Mouse (Mus musculus) MN1 (cell line): ENCODE data around the gene Sugp2.

Experiments used
- DNase-seq: peaks from one replicate; pipeline ENCODE4 v3.0.0-alpha.2; 2016; ENCODE audit warnings: low spot score

Gene Sugp2

DNA sequence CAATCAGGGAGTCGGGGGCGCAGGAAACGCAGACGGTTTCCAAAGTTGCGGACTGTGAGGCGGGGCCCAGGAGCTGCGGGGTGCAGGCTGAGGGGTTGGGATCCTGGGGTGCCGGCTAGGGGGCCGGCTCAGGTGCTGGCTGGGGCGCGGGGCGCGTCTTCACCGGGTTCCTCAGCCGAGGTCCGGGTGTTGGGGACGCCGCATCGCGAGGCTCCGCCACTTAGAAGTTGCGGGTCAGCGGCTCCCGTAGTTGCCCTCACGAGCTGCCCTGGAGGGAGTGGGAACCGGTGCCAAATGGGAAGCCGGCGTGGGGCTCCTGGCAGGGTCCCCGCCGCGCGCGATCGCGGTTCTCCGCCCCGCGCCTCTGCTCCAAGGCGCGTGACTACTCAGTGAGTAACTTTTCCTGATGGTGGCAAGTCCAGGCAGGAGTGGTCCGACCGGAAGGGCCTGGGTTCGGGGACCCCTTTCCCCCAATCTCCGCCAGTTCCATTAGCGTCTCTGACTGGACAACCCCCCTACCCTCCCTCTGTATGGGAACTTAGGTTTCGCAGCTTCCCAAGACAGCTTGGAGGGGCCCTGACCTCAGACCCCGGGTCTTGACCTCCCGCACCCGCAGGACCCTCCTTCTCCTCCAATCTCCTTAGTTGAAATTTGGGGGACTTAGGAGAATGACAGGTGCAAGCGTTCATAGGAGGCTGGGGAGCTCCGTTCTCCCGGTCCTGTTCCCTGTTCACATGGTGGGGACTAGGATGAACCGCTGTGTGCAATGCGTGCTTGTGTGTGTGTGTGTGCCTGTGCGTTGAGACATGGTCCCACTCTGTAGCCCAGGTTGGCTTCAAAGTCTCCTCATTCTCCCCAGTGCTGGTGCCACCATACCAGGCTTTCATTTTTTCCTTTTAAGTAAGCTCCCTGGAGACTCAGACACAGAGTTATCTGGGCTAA, 49.4 kb downstream of the Sugp2 start:
- peak; percentile 54 for DNase-seq

DNA sequence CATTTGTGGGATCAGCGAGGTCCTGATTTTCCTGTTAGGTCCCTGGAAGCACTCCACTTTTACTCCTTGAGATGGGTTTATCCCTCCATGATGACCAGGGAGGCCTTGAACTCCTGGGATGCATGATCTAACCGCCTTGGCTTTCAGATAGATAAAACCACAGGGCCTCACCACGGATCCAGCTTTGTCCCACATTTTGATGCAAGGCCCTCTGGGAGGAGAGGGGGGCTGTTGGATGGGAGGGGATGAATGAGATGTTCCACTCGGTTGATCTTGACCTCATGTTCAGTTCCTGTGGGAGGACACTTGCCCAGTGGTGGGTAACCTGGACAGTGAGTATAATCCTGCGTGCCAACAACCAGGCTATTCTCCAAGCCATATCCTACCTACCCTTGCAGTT, 50.4 kb downstream of the Sugp2 start:
- DNase-seq: no peak

DNA sequence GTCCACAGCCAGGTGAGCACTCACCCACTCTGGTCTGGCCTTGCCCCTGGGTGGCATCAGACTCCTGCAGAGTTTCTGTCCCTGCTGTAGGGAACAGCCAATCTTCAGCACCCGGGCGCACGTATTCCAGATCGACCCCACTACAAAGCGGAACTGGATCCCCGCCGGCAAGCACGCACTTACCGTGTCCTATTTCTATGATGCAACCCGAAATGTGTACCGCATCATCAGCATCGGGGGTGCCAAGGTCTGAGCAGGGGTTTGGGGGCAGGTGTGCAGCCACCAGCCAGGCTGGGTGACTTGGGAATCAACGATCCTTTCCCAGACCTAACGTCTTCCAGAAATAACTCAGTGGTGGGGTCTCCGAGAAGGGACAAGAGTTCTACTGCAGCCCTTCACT, 51.3 kb downstream of the Sugp2 start:
- DNase-seq: no peak

DNA sequence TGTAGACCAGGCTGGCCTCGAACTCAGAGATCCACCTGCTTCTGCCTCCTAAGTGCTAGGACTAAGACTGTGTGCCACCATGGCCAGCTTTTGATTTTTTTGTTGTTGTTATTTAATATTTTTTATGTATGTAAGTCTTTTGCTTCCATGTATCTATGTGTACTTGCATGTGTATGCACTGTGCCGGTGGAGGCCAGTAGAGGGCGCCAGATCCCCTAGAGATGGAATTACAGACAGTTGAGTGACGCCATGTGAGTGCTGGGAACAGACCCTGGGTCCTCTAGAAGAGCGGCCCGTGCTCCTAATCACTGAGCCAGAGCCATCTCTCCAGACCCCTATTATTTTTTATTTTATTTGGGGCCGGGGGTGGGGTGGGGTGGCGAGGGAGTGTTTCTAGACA, 52.7 kb downstream of the Sugp2 start:
- DNase-seq: no peak

DNA sequence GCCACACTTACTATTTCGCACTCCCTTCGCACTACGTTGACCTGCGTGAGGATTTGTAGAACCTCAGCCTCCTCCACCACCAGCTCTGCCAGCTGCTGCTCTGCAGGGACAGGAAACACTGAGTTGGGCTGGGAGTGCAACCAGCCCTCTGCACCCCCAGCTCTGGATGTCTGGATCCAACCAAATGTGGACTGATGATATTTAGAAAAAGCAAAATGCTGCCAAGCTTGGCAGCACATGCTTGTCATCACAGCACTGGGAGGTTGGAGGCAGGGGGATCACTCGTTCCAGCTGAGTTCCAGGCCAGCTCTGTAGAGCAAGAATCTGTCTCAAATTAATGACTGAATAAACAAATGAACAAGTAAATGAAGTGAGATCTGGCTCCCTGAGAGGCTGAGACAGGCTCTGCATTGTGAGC, 60.0 kb downstream of the Sugp2 start:
- DNase-seq: peak; percentile 76

DNA sequence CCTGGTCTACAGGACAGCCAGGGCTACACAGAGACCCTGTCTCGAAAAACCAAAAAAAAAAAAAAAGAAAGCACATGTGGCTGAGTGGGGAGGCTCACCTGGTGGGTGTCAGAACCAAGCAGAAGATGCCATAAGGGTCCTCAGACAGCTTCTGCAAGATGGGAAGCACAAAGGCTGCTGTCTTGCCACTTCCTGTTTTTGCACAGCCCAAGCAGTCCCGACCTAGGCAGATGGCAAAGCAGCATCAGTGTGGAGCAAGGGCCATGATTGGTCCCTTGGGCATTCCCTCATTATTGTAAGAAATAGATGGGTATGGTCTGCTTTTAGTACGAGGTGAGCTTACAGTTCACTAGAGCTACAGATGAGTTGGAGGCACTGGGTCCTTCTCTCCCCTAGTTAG, 66.9 kb downstream of the Sugp2 start:
- no peak for DNase-seq

DNA sequence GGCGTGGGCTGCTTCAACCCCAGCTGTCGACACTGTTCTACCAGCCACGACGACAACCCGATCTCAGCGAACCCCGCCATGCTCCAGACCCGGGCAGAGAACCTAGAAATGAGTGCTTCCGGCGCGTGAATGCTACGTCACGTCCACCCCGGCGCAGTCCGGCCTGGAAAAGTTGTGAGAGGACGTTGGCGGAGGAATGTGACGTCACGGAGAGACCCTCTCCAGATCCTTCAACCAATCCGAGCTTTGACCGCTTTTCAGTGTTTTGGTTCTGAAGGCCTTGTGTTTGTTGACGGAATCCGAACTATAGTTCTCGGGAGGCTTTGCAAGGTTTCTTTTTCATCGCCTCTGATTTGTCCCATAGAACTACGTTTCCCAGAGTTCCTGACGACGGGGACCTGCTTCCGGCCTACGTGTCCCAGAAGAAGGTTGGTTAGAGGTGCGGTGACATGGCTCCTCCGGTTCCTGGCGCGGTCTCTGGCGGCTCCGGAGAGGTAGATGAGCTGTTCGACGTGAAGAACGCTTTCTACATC, 68.4 kb downstream of the Sugp2 start, which contains the start of the genes Ddx49 and Cope:
Gene Ddx49 (minus strand): TSS at position 132 of the 533 bp plus-strand sequence.
Gene Cope (plus strand): TSS at position 161 of the 533 bp plus-strand sequence.
- DNase-seq: peak; percentile 93

DNA sequence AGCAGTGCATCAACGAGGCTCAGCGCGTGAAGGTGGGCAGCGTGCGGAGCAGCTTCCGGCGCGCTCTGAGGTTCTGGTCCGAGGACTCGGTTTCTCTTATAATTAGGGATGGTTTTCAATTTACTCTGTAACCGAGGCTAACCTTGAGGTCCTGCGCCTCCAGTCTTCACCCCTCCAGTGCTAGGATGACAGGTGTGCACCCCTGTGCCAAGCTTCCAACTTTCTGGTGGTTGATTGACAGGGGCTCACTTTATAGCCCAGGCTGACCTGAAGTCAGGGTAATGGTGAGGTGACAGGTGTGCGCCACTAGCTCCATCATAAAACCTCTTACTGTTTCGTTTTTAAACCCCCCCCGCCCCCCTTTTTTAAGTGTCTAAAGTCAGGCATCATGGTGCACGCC, 68.9 kb downstream of the Sugp2 start:
- no peak for DNase-seq

DNA sequence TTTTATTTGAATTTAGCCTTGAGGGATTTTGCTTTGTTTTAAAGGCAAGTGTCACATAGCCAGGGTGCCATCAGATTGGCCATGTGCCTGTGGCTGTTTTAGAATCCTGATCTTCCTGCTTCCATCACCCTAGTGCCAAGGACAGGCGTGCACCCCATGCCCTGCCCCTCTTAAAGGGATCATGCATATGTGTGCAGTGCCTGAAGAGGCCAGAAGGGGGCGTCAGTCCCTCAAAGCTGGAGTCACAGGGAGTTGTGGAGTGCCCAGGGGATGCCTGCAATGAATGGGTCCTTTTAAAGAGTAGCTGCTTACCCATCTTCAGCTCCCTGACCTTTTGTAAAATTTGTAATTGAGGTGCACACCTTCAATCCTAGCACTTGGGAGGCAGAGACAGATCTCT, 75.3 kb downstream of the Sugp2 start:
- peak; percentile 37 for DNase-seq

DNA sequence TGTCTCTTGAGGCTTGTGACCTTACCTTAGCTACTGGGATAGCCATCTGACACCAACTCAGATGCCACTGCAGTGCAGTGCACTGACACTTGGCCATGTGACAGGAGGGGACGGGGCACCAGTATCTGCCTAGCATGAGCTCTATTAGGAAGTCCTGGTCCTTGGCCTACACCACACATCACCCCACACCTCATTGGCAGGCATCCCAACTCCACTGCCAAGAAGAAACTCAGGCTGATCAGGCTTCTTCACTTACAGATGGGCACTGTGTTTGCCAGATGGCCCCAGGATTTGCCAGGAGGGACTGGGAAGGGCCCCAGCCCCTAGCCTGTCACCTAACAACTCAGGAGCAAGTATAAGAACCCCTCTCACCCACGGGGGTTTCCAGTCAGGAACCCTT, 79.4 kb downstream of the Sugp2 start:
- peak; percentile 93 for DNase-seq

DNA sequence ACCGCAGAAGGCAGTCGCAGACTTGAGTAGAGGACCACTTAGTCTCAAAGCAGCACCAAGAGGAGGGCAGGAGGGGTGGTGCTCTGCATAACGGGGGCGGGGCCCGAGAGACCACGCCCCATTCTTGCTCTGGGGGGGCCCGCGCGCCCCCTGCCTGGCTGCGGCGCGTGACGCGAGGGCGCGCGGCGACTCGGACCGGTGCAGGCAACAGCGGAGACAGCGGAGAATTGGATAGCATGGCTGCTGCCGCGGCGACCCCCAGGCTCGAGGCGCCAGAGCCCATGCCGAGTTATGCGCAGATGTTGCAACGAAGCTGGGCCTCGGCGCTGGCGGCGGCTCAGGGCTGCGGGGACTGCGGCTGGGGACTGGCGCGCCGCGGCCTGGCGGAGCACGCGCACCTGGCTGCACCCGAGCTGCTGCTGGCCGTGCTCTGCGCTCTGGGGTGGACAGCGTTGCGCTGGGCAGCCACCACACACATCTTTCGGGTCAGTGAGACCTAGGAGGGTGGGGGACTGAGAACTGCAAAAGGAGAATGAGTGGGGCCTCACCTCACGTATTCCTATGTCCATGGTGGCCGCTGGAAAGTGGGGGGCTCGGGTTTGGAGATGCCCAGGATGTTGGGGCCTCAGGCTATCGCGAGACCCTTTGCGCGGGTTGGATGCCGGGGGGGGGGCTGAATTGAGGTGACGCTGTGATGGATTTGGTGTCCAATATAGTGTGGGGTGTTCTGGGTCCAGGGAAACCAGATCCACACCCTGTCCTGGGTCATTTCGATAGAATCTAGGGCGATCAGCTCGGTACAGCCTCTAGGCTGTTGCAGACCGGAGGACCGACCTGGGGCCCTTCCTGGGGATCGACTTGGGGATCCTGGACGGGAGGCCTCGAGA, 81.8 kb downstream of the Sugp2 start, which contains the start of gene Cers1:
Gene Cers1 (plus strand): TSS at position 152 of the 887 bp plus-strand sequence.
- peak; percentile 78 for DNase-seq

DNA sequence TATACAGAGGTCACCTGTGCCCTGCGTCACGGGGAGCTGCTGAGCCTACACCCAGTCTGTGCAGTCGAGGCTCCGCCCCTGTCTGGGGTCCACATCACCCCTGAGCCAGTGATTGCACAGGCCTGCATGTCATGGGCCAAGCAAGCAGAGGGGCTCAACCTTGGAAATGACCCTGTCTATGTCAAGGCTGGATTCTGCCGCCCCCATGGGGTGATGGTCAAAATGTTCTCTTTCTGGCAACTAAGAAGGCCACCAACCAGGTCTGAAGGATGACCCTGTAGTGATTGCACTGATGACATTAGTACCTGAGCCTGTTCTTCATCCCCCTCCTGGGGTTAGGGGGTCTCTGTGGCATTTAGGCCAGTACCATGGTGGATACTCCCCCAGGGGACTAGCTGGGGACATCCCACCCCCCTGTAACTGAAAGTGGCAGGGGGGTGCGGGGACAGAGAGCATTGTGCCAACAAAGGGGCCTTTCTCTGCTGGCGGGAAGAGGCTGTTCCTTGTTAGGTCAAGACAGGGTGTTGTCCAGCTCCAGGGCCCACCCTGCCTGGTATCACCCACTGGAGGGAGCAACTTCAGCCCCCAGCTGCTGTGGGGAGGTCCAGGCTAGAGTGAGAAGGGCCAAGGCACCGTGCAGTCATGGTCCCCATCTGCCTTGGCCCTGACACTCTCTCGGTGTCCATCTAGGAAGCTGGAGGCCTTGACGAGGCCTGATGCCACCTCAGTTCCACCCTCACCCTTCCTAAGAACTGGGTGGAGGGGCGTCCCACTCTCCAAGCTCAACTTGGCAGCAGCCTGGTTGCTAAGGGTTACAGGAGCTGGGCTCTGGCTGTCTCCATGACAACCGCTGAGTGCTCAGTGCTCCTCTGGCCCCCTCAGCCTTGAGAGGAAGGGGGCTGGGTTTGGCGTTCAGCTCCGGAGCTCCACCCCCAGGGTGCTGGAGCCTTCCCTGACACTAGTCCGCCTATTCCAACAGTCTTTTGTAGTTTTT, 82.8 kb downstream of the Sugp2 start:
- DNase-seq: peak; percentile 92

DNA sequence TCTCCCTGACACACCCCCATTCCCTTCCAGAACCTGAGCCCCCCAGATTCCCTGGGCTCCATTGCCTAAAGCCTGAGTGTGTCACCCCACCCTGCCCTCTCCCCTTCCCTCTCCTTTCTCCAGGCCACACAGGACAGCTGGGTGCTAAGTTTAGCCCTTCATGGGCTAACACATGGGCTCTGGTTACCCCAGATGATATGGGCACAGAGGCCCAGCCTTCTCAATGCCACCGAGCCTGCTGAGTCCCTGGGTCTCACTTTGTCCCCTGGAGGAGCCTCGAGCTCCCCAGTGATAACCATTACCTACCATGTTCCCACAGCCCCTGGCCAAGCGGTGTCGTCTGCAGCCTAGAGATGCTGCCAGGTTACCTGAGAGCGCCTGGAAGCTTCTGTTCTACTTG, 83.8 kb downstream of the Sugp2 start:
- no peak for DNase-seq

DNA sequence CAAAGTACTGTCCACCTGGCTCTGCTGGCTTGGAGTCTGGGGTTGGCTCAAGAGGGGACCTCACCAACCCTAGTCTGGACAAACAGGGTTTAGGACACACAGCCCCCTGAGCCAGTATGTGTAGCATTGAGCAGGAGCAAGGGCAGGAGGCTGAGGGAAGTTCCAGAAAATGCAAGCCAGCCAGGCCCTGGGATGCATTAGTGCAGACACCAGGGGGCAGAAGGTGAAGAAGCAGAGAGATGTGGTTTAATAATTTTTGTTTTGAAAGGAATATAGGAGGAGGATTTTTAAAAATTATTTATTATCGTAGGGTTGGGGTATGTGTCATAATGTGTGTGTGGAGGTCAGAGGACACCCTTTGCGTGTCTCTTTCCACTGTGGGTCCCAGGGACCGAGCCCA, 89.7 kb downstream of the Sugp2 start:
- no peak for DNase-seq

DNA sequence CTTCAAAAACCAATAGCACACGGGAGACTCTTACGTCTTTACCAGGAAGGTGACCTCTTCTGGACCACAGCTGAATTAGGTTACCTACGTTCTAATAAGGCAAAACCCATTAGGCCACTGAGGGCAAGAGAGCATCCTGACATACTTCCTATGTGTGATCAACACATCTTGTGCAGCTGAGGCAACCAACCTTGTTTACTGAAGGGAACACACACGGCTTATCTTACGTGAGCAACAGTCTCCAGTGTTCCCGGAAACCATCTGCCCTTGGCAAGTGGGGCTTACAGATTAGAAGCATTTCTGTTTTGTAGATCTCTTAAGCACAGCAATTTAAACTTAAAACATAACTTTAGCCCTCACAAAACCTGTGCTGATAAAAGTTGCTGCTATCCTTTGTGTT, 93.5 kb downstream of the Sugp2 start:
- DNase-seq: no peak

DNA sequence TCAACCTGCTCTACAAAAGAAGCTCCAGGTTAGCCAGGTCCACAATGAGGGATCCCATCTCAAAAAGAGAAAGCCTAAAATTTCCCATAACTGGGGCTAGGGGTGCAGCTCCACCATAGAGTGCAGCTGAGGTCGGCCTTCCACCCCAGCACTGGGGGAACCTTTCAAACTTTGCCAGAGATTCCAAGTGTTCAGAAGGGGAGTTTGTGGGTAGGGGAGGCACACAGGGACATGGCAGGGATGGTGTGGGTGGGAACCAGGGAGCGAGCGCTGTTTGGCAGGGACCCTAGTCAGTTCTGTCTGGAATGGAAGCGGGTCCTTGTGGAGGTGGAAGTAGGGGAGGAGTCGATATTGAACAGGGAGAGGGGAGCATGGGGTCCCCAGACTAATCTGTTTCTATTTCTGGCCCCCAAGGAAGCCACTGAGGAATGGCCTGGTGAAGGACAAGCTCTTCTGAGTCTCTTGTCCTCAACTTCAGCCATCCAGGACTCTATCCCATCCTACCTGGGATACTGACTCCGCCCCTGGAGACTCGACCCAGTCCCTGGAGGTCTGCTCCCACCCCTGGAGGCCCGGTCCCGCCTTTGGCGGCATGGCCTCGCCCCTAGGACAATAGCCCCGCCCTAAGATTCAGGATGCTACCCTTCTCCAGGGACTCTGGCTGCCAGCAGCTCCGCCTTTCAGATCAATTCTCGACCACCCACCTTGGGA, 95.3 kb downstream of the Sugp2 start, which contains the start of gene Gdf1:
Gene Gdf1 (plus strand): TSS at position 694 of the 711 bp plus-strand sequence.
- DNase-seq: no peak
